Mouse (Mus musculus): ENCODE measurements around the gene Kif21b.

DNA sequence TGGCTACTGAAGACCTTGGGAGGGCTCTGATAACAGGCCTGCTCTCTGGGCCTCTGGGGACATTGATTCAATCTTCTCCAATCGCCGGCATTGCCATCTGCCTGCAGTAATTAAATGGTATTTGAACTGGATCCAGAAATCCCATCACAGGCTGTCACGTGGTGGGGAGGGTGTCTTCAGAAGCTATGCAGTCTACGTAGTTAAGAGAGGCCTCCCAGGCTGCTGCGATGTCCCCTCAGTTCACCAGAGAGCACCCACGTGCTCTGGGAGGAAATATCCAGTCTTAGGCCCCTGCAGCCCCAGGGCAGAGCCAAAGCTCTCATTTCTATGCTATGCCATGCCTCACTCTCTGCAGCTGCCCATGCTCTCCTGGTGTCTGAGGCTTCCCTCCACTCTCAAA, 11.1 kb downstream of the Kif21b start:
- no peak for TF ChIP-seq POLR2A (IDR thresholded peaks at IDR 0.05; ENCODE audit: extremely low read depth, insufficient read depth, low read length)
- no peak for TF ChIP-seq CTCF (IDR thresholded peaks at IDR 0.05; ENCODE audit: low read depth, low read length)

Data from liver, adult 2 months (tissue).